Mouse (Mus musculus): Measurements from ENCODE around the gene Drc7.
"Not testable (repeated sequence)": the region's sequence is repeated elsewhere in the genome, so short reads cannot be mapped to it uniquely, and the experiment has no call there.

Gene Drc7

GRCm38 (mm10) chr8:95054927-95055510 is at the start of gene Drc7:
Gene Drc7, plus strand, starts transcription at chr8:95055103.
- no peak for DNase-seq

GRCm38 (mm10) chr8:95012442-95012919 is 42.4 kb upstream of the Drc7 start:
- DNase-seq, result no peak

GRCm38 (mm10) chr8:95015866-95016265 is 39.0 kb upstream of the Drc7 start:
- DNase-seq, result no peak

GRCm38 (mm10) chr8:95016684-95017083 is 38.2 kb upstream of the Drc7 start:
- DNase-seq, result no peak

GRCm38 (mm10) chr8:95017451-95017850 is 37.5 kb upstream of the Drc7 start, which contains the start of gene Adgrg3:
Gene Adgrg3, plus strand, starts transcription at chr8:95017692.
- no peak for DNase-seq

GRCm38 (mm10) chr8:95017969-95018635 is 36.8 kb upstream of the Drc7 start:
- DNase-seq, result no peak

- no peak for DNase-seq
These were observed 34.6 kb upstream of the Drc7 start for GRCm38 (mm10) chr8:95020293-95020777.

GRCm38 (mm10) chr8:95020821-95021220 is 34.1 kb upstream of the Drc7 start:
- DNase-seq, result no peak

- no peak for DNase-seq
These were observed 31.7 kb upstream of the Drc7 start for GRCm38 (mm10) chr8:95023201-95023600.

- DNase-seq, result no peak
These were observed 30.5 kb upstream of the Drc7 start for GRCm38 (mm10) chr8:95024387-95024786.

GRCm38 (mm10) chr8:95025421-95025820 is 29.5 kb upstream of the Drc7 start:
- no peak for DNase-seq

- not testable (repeated sequence) for DNase-seq
These were observed 26.5 kb upstream of the Drc7 start for GRCm38 (mm10) chr8:95028391-95028790.

GRCm38 (mm10) chr8:95037106-95037925 is 17.6 kb upstream of the Drc7 start:
- DNase-seq, result peak; percentile 35

GRCm38 (mm10) chr8:95041883-95042784 is 12.8 kb upstream of the Drc7 start:
- DNase-seq, result no peak

GRCm38 (mm10) chr8:95044811-95045210 is 10.1 kb upstream of the Drc7 start:
- DNase-seq, result no peak

GRCm38 (mm10) chr8:95046982-95047381 is 7.9 kb upstream of the Drc7 start:
- no peak for DNase-seq

- DNase-seq, result no peak
These were observed 6.8 kb upstream of the Drc7 start for GRCm38 (mm10) chr8:95047884-95048680.

GRCm38 (mm10) chr8:95049636-95050035 is 5.3 kb upstream of the Drc7 start:
- no peak for DNase-seq

GRCm38 (mm10) chr8:95054438-95054837 is 465 bp upstream of the Drc7 start:
- no peak for DNase-seq

GRCm38 (mm10) chr8:95056414-95056813 is 1.5 kb downstream of the Drc7 start:
- DNase-seq, result no peak

- DNase-seq, result no peak
These were observed 3.8 kb downstream of the Drc7 start for GRCm38 (mm10) chr8:95058661-95059060.

Data from right cerebral cortex, adult 18-20 months (tissue).